Mouse (Mus musculus) embryonic facial prominence, embryonic 10.5 days (tissue): Measurements from ENCODE around the gene Hspg2. TPM values are rescaled to one million over a fixed set of nuclear protein-coding genes. Genes with fewer than 3 reads are reported as not detected.
A peak's percentile ranks its signal among the peaks of the same experiment; 100 is the strongest.
"Not testable (repeated sequence)": the region's sequence is repeated elsewhere in the genome, so short reads cannot be mapped to it uniquely, and the experiment has no call there.

Source experiments
- DNase-seq: peaks from one replicate; pipeline ENCODE4 v3.0.0-alpha.2; 2017; ENCODE audit warnings: low spot score
- H3K27ac ChIP-seq: fragments of 300-500 bp; sonication (generic); replicated peaks from 2 replicates; pipeline ENCODE4 v1.5.1; 2016; ENCODE audit warnings: mild to moderate bottlenecking
- H3K27me3 ChIP-seq: fragments of 300-500 bp; sonication (generic); replicated peaks from 2 replicates; pipeline ENCODE4 v1.6.1; 2016; ENCODE audit warnings: low read depth, mild to moderate bottlenecking; ENCODE audit not compliant: poor library complexity, severe bottlenecking
- H3K36me3 ChIP-seq: fragments of 300-500 bp; sonication (generic); replicated peaks from 2 replicates; pipeline ENCODE4 v1.6.1; 2016; ENCODE audit warnings: mild to moderate bottlenecking, moderate library complexity
- H3K4me1 ChIP-seq: fragments of 300-500 bp; sonication (generic); 2 replicates; pipeline ENCODE4 v1.6.1; 2016
- H3K4me3 ChIP-seq: fragments of 300-500 bp; sonication (generic); 2 replicates; pipeline ENCODE4 v1.5.1; 2016; ENCODE audit warnings: mild to moderate bottlenecking, moderate library complexity
- H3K9me3 ChIP-seq: fragments of 300-500 bp; sonication (generic); 2 replicates; pipeline ENCODE4 v1.6.1; 2016; ENCODE audit warnings: mild to moderate bottlenecking
- WGBS: fragments of 180-500 bp; shearing (Covaris S2); methylation state at CpG from one replicate; pipeline ENCODE4 v1.1.7; 2016; 5-methylcytosine and 5-hydroxymethylcytosine counted together
- polyA plus RNA-seq: library from polyadenylated mRNA; unstranded; fragments of >200 nt; fragmentation: Nextera tagmentation; extraction: Ambion mirVana; gene quantifications from 2 replicates; pipeline ENCODE4 v1.2.1, GENCODE M21; 2016

Gene Hspg2
- polyA plus RNA-seq = 17.4 and 19.6 TPM in 2 replicates

DNA sequence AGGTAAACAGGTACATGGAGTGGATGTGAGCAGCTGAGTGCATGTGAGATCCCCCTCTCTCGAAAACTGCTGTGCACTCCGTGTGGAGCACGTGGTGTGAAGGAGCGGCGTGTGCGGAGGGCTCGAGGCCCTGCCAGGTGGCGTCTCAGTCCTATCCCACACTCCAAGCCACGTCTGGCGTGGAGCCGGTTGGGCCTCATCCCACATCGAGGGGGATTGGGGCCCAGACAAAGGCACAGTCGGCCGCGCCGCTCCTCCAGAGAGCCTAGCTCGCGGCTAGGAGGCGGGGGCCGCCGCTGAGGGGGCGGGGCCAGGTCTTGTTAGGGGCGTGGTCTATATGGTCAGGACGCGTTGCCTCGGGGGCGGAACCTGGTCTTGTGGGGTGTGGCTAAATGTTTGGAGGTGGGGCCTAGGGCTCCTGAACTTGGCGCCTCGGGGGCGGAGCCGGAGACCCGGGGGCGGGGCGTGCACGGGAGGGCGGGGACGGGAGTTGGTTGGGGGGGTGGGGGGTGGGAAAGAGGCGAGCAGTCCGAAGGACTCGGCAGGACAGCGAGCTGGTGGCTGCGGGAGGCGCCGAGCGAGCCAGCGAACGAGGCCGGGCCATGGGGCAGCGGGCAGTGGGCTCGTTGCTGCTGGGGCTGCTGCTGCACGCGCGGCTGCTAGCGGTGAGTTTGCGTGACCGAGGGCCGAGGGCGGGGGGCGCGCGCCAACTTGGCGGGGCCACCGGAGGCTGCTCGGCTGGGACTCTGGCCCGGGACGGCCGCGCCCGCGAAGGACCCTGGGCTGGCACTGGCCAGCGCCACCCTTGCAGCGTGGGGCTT, at the start of gene Hspg2:
Gene Hspg2 (plus strand): TSS at position 510 of the 821 bp plus-strand sequence.
- Histone ChIP-seq H3K9me3 (no peaks in the 10 kb centered on the region), H3K4me3 (peak within 1 kb of the TSS; percentile 86), H3K36me3 (peaks cover 3% of the 10 kb centered on the region), H3K27ac (peak within 1 kb of the TSS; percentile 95), H3K4me1 (peaks cover 75% of the 10 kb centered on the region), H3K27me3 (no peaks in the 10 kb centered on the region)
- peak; percentile 99 for DNase-seq
- 2% methylated on average over 70 of the region's 72 CpGs for WGBS

DNA sequence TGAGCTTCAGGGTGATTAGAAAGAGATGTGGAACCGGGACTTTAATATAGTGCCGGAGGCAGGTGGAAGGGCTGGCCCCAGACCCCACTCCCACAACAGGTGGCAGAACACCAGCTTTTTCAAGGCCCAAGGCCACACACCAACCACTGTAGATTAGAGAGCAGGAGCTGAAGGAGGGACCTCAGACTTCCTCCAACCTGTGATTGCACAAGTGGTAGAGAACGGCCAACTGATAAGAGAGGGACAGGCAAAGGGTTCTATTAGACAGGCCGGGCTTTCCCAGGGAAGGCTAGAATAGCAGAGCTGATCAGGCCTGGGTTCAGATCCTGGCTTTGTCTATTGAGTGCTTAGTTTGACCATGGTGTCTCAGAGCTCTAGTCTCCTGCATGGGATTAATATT, 38.1 kb upstream of the Hspg2 start, which contains the start of gene Cela3b:
Gene Cela3b (minus strand): TSS at position 39 of the 400 bp plus-strand sequence.
- Histone ChIP-seq H3K27me3 (no peaks in the 10 kb centered on the region), H3K9me3 (no peaks in the 10 kb centered on the region), H3K27ac (no peak within 1 kb of the TSS), H3K4me3 (no peak within 1 kb of the TSS), H3K4me1 (no peaks in the 10 kb centered on the region), H3K36me3 (no peaks in the 10 kb centered on the region)
- 90% methylated on average over 4 of the region's 4 CpGs for WGBS
- DNase-seq = no peak

DNA sequence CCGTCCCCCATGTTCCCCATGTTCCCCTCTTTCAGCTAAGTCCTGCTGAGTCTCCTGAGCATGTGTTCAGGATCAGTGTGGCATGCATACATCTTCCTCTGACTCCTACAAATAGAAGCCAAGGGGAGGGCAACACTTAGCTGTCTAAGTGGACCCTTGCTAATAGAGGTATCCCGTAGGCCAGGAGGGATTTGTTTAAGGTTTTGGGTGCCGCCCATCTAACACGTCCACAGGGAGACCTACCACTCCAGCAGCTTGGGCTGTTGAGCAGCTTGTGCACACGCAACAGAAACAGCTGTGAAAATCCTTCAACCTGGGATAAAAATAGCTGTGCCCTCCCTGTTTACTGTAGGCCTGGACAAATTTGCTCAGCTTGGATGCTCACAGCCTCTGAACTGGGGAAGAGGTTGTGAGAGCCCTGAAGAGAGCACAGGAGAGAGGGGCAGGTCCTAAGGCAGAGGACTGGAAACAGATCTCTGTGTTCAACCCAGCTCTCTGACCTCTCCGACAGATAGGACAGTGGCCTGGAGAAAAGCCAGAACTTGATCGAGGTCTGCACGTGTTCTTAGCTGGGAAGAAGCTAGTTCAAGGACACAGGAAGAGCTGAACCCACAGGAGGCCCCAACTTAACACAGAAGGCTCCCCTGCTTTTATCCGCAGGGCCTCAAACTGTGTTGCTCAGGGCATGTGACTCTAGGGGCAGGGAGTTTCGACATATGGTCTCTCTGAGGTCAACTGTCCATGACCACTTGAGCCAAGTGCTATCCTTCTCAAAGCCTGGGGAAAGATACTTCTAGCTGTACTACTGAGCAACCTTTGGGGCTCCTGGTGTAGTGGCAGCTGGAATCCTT, 35.6 kb upstream of the Hspg2 start:
- not testable (repeated sequence) for H3K27me3 ChIP-seq, H3K4me3 ChIP-seq, H3K9me3 ChIP-seq, DNase-seq, H3K4me1 ChIP-seq, H3K27ac ChIP-seq, H3K36me3 ChIP-seq
- 85% methylated on average over 10 of the region's 10 CpGs for WGBS

DNA sequence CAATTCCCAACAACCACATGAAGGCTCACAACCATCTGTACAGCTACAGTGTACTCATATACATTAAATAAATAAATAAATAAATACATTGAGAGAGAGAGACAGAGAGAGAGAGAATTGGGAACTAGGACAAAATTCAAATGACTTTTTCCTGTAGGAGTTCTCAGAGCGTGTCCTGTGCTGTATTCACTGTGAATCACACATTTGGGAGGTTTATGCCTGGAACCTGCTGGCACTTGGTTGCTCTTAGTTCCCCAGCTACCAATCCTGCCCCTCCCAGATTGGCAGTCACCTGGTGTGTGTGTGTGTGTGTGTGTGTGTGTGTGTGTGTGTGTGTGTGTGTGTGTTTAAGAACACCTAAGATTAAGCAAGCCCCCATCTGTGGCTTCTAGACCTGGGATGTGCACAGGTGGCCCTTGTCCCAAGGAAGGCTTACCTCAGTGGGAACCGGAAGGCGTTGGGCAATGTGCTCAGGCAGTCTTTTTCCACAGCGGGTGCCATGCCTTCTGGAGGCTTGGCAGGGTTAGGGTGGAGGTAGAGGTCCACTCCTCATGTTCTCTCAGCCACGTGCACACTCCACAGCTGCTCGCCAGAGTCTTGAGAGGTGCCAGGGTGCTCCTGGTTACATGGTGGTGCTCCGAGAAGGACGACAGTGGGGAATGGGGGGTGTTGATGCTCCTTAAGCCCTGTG, 31.4 kb upstream of the Hspg2 start:
- Histone ChIP-seq H3K4me3 (no peak overlapping the region), H3K9me3 (no peaks in the 10 kb centered on the region), H3K27me3 (no peaks in the 10 kb centered on the region), H3K36me3 (no peaks in the 10 kb centered on the region), H3K4me1 (no peaks in the 10 kb centered on the region), H3K27ac (no peak overlapping the region)
- 86% methylated on average over 8 of the region's 8 CpGs for WGBS
- no peak for DNase-seq

DNA sequence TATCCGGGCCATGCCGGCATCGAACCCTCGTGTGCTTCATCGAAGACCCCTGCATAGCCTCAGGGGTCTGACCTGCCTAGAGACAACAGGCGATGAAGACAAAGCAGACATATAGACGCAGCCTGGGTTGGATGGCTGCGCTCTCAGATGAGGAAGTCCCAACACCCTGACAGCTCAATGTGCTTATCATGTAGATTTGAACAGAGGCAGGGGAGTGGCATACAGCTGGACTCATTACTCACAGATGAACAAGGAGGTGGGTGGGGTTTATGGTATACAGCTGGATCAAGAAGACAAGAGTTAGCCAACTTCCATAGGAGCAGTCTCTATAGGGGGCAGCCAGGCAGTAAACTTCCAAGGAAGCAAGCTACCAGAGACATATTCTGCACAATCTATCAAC, 29.7 kb upstream of the Hspg2 start:
- no peak for DNase-seq
- Histone ChIP-seq H3K36me3 (no peaks in the 10 kb centered on the region), H3K27me3 (no peaks in the 10 kb centered on the region), H3K9me3 (no peaks in the 10 kb centered on the region), H3K27ac (no peak overlapping the region), H3K4me3 (no peak overlapping the region), H3K4me1 (0 out of 2 replicates have a peak, but pooled peaks cover 1% of the 10 kb centered on the region)
- 90% methylated on average over 8 of the region's 8 CpGs for WGBS

DNA sequence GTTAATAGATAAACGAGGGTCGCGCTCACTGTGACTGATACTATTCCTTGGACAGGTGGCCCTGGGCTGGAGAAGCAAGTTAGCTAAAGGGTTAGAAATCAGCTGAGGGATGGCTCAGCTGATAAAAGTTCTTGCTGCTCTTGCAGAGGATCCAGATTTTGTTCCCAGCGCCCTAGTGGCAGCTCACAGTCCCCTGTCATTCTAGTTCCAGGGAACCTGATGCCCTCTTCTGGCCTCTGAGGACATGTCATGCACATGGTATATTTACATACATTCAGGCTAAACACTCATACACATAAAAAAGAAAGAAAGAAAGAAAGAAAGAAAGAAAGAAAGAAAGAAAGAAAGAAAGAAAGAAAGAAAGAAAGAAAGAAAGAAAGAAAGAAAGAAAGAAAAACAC, 27.2 kb upstream of the Hspg2 start:
- H3K4me1 ChIP-seq = 0 out of 2 replicates have a peak, but pooled peaks cover 2% of the 10 kb centered on the region
- 79% methylated on average over 4 of the region's 4 CpGs for WGBS
- no peaks in the 10 kb centered on the region for H3K27me3 ChIP-seq
- H3K27ac ChIP-seq = no peak overlapping the region
- no peaks in the 10 kb centered on the region for H3K36me3 ChIP-seq
- no peak overlapping the region for H3K4me3 ChIP-seq
- no peaks in the 10 kb centered on the region for H3K9me3 ChIP-seq
- no peak for DNase-seq

DNA sequence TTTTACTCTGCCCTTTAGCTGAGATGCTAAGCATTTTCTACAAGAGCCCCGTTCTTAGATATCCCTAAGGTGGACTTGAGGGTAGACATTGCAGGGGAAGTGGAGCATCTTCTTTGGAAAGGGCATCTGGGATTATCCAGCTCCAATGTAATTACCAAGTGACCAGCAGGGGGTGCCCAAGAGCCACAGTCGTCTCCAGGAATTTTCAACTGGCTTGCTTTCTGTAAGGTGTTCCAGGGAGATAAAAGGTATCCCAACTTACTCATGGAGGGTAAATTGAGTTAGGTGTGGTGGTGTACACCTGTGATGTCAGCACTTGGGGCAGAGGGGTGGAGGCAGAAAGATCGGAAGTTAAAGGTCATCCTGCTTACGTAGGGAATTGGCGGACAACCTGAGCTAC, 24.9 kb upstream of the Hspg2 start:
- Histone ChIP-seq H3K36me3 (no peaks in the 10 kb centered on the region), H3K4me1 (peaks cover 10% of the 10 kb centered on the region), H3K9me3 (no peaks in the 10 kb centered on the region), H3K27ac (no peak overlapping the region), H3K4me3 (no peak overlapping the region; the same call in 1 of the 2 replicates), H3K27me3 (no peaks in the 10 kb centered on the region)
- peak; percentile 79 for DNase-seq
- WGBS = 24% methylated on average over 5 of the region's 5 CpGs

DNA sequence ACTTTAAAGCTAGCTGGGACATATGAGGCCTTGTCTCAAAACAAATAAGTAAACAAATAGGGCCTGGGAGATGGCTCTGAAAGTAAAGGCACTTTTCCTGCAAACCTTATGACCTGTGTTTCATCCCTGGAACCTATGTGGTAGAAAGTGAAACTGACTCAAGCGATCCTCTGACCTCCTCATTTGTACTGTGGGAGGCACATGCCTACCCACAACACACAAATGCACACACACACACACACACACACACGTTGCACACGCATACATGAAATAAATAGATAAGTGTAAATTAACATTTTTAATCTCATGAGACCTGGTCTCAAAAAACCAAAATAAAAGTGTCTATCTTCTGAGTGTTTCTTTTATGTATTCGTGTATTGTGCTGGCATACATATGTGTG, 22.7 kb upstream of the Hspg2 start:
- H3K4me1 ChIP-seq = peaks cover 14% of the 10 kb centered on the region
- no peak for DNase-seq
- no peaks in the 10 kb centered on the region for H3K36me3 ChIP-seq
- no peaks in the 10 kb centered on the region for H3K9me3 ChIP-seq
- H3K27ac ChIP-seq = no peak overlapping the region
- H3K27me3 ChIP-seq = no peaks in the 10 kb centered on the region
- H3K4me3 ChIP-seq = no peak overlapping the region
- WGBS = 91% methylated on average over 4 of the region's 4 CpGs

DNA sequence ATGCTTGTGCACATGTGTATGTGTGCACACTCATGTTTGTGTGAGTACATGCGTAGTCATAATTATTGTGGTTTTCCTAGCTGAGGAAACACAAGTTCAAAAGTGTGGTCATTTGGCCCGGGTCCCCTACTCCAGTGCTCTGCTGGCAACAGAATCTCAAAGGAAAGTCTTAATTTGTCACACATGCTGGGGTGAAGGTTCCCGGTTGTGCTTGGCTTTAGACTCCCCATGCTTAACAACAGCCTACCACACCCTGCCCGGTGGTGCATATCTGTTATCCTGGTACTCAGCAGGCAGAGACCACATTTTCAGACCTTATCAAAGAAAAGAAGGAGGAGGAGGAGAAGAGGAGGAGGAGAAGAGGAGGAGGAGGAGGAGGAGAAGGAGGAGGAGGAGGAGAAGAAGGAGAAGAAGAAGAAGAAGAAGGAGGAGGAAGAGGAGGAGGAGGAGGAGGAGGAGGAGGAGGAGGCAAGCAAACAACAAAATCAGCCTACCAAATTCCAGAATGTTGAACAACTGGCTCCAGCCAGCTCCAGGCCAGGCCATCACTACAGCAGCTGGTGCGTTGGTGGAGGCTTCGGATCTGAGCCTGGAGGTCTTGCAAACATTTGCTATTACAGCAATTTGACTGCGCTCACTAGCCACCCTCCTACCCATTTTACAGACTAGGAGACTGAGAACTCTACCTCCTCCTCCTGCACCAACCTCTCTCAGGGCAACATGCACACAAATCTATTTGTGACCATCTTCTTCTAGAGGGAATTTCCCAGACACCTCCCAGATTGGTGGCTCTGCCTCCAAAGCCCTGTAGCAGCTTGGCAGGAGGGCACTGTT, 21.0 kb upstream of the Hspg2 start:
- Histone ChIP-seq H3K27ac (no peak overlapping the region), H3K4me3 (no peak overlapping the region), H3K27me3 (no peaks in the 10 kb centered on the region), H3K9me3 (no peaks in the 10 kb centered on the region), H3K36me3 (no peaks in the 10 kb centered on the region), H3K4me1 (peaks cover 14% of the 10 kb centered on the region)
- no peak for DNase-seq
- WGBS = 62% methylated on average over 7 of the region's 7 CpGs

DNA sequence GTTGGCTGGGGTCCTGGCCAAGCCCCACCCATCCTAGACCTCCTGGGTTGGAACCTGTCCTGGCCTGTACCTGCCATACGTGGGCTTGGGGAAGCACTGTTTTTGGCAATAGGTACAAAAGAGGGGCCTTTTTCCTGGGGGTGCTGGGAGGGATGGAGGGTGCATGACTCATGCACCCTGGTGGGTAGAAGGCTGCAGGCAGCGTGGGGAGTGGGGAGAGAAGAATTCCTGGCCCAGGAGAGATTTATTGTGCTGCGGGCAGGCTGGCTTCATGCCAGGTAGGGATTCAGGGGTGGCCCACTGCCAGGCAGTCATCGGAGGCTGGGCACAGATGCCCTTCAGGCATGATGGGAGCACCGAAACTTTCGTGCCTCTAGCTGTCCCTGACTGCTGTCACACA, 20.4 kb upstream of the Hspg2 start:
- DNase-seq = no peak
- WGBS = 62% methylated on average over 6 of the region's 6 CpGs

DNA sequence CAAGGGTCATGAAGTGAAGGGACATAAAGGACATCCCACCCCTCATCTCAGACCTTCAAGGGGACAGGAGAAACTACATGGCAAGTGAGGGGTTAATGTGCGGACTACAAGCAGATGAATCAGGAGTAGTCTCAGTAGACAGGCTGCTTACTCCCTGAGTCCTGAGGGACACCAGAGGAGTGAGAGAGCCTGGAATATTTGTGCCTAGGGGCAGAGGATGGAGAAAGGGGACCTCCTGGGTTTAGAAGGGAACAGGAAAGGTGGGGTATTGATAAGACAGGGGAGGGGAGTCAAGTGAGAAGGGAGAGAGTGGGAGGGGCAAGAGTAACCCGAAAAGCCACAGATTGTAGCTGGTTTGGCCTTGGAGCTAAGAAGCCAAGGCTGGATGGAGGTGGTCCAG, 19.9 kb upstream of the Hspg2 start:
- no peaks in the 10 kb centered on the region for H3K9me3 ChIP-seq
- WGBS = 59% methylated on average over 2 of the region's 2 CpGs
- DNase-seq = no peak
- H3K36me3 ChIP-seq = no peaks in the 10 kb centered on the region
- H3K27me3 ChIP-seq = no peaks in the 10 kb centered on the region
- no peak overlapping the region for H3K4me3 ChIP-seq
- no peak overlapping the region for H3K27ac ChIP-seq
- H3K4me1 ChIP-seq = peaks cover 19% of the 10 kb centered on the region

More for the DNA sequence above, 20.4 kb upstream of the Hspg2 start:
- Histone ChIP-seq H3K4me3 (no peak overlapping the region), H3K4me1 (peaks cover 17% of the 10 kb centered on the region), H3K27ac (no peak overlapping the region), H3K36me3 (no peaks in the 10 kb centered on the region), H3K27me3 (no peaks in the 10 kb centered on the region), H3K9me3 (no peaks in the 10 kb centered on the region)

DNA sequence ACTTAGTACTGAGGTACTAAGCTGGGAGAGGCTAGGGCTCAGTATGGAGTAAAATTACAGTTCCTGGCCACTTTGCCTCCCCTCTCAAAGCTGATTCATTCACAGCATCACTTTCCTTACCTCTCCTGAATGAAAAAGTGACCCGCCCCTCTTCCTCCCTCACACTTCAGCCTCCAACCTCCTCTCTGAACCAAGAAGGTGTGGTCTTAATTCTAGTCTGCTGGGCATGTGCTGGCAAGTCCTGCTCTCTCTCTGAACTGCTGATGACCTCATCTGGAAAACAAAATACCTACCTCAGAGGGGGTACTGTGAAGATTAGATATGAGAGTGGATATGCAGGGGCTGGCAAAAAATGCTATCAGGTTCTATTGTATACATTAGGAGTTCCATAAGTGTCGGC, 19.4 kb upstream of the Hspg2 start:
- Histone ChIP-seq H3K9me3 (no peaks in the 10 kb centered on the region), H3K4me1 (peaks cover 21% of the 10 kb centered on the region), H3K27me3 (no peaks in the 10 kb centered on the region), H3K27ac (no peak overlapping the region), H3K36me3 (no peaks in the 10 kb centered on the region), H3K4me3 (no peak overlapping the region)
- no peak for DNase-seq
- whole genome bisulfite sequencing = 72% methylated on average over 2 of the region's 2 CpGs
